Mouse (Mus musculus) lung, adult 2 months (tissue): ENCODE data around the gene Spata3.

ENCODE experiments used
- CTCF ChIP-seq: fragments of 200-500 bp; IDR thresholded peaks from 2 replicates; pipeline ENCODE4 v1.5.1; 2011; ENCODE audit warnings: mild to moderate bottlenecking, low read length, control low read depth; ENCODE audit not compliant: insufficient read depth
- POLR2A ChIP-seq: fragments of 200-500 bp; IDR thresholded peaks from 2 replicates; pipeline ENCODE4 v1.6.1; 2011; ENCODE audit warnings: low read depth, mild to moderate bottlenecking, control low read depth, low read length, borderline replicate concordance; ENCODE audit errors: extremely low read depth

DNA sequence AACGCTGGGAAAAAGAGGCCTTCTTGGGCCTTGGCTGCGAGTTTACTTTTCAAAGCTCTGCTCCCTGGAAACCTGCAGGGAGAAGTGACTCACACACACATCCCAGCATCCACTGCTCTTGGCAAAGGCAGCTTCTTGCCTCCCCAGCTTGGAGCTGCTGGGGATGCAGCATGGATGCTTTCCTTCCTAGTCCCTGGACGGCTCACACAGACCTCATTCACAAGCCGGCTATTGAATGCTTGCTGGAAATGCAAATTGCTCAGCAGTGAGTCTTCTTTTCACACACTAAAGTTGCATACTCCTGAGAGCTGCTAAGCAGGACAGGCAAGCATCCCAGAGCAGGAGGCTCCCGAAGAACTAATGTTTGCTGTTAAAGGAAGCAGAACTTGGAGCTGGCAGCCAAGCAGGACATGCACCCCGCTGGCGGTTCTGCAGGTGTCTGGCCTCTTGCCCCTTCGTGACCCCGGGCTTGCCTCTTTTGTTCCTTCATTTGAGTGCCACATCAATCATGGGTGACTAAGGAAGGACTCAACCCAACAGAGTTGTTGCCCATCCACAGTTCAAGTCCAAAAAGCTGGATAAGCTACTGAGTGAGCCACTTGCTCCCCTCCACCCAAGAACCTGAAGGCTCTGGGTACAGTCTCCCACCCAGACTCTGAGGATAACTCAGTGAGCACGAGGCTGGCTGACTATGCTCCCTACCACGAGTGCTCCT lies 15.8 kb downstream of the Spata3 start:
- no peak for TF ChIP-seq CTCF
- TF ChIP-seq POLR2A = no peak
